Mouse (Mus musculus): ENCODE measurements around the gene Armc10. TPM values are rescaled to one million over a fixed set of nuclear protein-coding genes. Genes with fewer than 3 reads are reported as not detected.
"Not testable (repeated sequence)": the region's sequence is repeated elsewhere in the genome, so short reads cannot be mapped to it uniquely, and the experiment has no call there.

The Armc10 gene
- polyA plus RNA-seq (2014; fragmentation: Nextera tagmentation; extraction: Ambion mirVana), result 67.0 and 77.1 TPM in 2 replicates

GRCm38 (mm10) chr5:21645439-21646132, at the start of gene Armc10, which contains the start of gene Fbxl13:
Armc10 (plus strand) TSS chr5:21645813.
Fbxl13 (minus strand) TSS chr5:21645634.
- ATAC-seq (ENCODE audit: low FRiP score, low TSS enrichment), result peak; percentile 98
- H3K4me1 ChIP-seq (ENCODE audit: control insufficient read depth, insufficient read depth, low read length), result peaks cover 4% of the 10 kb centered on the region; the same call in 1 of the 2 replicates
- peak within 1 kb of the TSS; percentile 80 for H3K9ac ChIP-seq (ENCODE audit: low read depth, low read length)
- peaks cover 3% of the 10 kb centered on the region; the same call in 1 of the 2 replicates for H3K27me3 ChIP-seq (ENCODE audit: control insufficient read depth, insufficient read depth, low read length)
- peak within 1 kb of the TSS; percentile 73 for H3K4me3 ChIP-seq (ENCODE audit: low read length)
- peaks cover 24% of the 10 kb centered on the region for H3K36me3 ChIP-seq (ENCODE audit: control insufficient read depth, insufficient read depth, low read length)
- no peaks in the 10 kb centered on the region for H3K9me3 ChIP-seq (ENCODE audit: control insufficient read depth, low read length)
- H3K27ac ChIP-seq (ENCODE audit: low read depth, low read length), result peak within 1 kb of the TSS; percentile 85
- 1% methylated on average over 27 of the region's 40 CpGs for WGBS
- H3K4me2 ChIP-seq (replicated peaks; ENCODE audit: low read depth, low read length), result peak within 1 kb of the TSS; percentile 60

- not testable (repeated sequence) for ATAC-seq (ENCODE audit: low FRiP score, low TSS enrichment); H3K36me3 ChIP-seq (ENCODE audit: control insufficient read depth, insufficient read depth, low read length); H3K27me3 ChIP-seq (ENCODE audit: control insufficient read depth, insufficient read depth, low read length); H3K4me1 ChIP-seq (ENCODE audit: control insufficient read depth, insufficient read depth, low read length); H3K4me2 ChIP-seq (replicated peaks; ENCODE audit: low read depth, low read length); H3K4me3 ChIP-seq (ENCODE audit: low read length); H3K9me3 ChIP-seq (ENCODE audit: control insufficient read depth, low read length); H3K9ac ChIP-seq (ENCODE audit: low read depth, low read length); H3K27ac ChIP-seq (ENCODE audit: low read depth, low read length)
- 71% methylated on average over 2 of the region's 2 CpGs for WGBS
Measured at GRCm38 (mm10) chr5:21599536-21599935, 46.1 kb upstream of the Armc10 start.

GRCm38 (mm10) chr5:21599961-21600360, 45.7 kb upstream of the Armc10 start:
- no peak overlapping the region for H3K4me2 ChIP-seq (replicated peaks; ENCODE audit: low read depth, low read length)
- no peak overlapping the region for H3K27ac ChIP-seq (ENCODE audit: low read depth, low read length)
- H3K4me1 ChIP-seq (ENCODE audit: control insufficient read depth, insufficient read depth, low read length), result no peaks in the 10 kb centered on the region
- H3K27me3 ChIP-seq (ENCODE audit: control insufficient read depth, insufficient read depth, low read length), result no peaks in the 10 kb centered on the region
- no peak for ATAC-seq (ENCODE audit: low FRiP score, low TSS enrichment)
- no peaks in the 10 kb centered on the region for H3K36me3 ChIP-seq (ENCODE audit: control insufficient read depth, insufficient read depth, low read length)
- no peak overlapping the region for H3K9ac ChIP-seq (ENCODE audit: low read depth, low read length)
- WGBS, result 91% methylated on average over 4 of the region's 4 CpGs
- no peak overlapping the region for H3K4me3 ChIP-seq (ENCODE audit: low read length)
- no peaks in the 10 kb centered on the region for H3K9me3 ChIP-seq (ENCODE audit: control insufficient read depth, low read length)

- H3K4me3 ChIP-seq (ENCODE audit: low read length), result no peak overlapping the region
- H3K27me3 ChIP-seq (ENCODE audit: control insufficient read depth, insufficient read depth, low read length), result no peaks in the 10 kb centered on the region
- ATAC-seq (ENCODE audit: low FRiP score, low TSS enrichment), result no peak
- no peaks in the 10 kb centered on the region for H3K4me1 ChIP-seq (ENCODE audit: control insufficient read depth, insufficient read depth, low read length)
- 66% methylated on average over 6 of the region's 6 CpGs for WGBS
- H3K9me3 ChIP-seq (ENCODE audit: control insufficient read depth, low read length), result no peaks in the 10 kb centered on the region
- H3K27ac ChIP-seq (ENCODE audit: low read depth, low read length), result no peak overlapping the region
- no peak overlapping the region for H3K9ac ChIP-seq (ENCODE audit: low read depth, low read length)
- no peak overlapping the region for H3K4me2 ChIP-seq (replicated peaks; ENCODE audit: low read depth, low read length)
- H3K36me3 ChIP-seq (ENCODE audit: control insufficient read depth, insufficient read depth, low read length), result no peaks in the 10 kb centered on the region
Measured at GRCm38 (mm10) chr5:21605936-21606335, 39.7 kb upstream of the Armc10 start.

- H3K9ac ChIP-seq (ENCODE audit: low read depth, low read length), result no peak overlapping the region
- H3K9me3 ChIP-seq (ENCODE audit: control insufficient read depth, low read length), result no peaks in the 10 kb centered on the region
- H3K36me3 ChIP-seq (ENCODE audit: control insufficient read depth, insufficient read depth, low read length), result no peaks in the 10 kb centered on the region
- H3K4me2 ChIP-seq (replicated peaks; ENCODE audit: low read depth, low read length), result no peak overlapping the region
- no peak overlapping the region for H3K4me3 ChIP-seq (ENCODE audit: low read length)
- no peaks in the 10 kb centered on the region for H3K27me3 ChIP-seq (ENCODE audit: control insufficient read depth, insufficient read depth, low read length)
- peak; percentile 59 for ATAC-seq (ENCODE audit: low FRiP score, low TSS enrichment)
- WGBS, result 40% methylated on average over 12 of the region's 12 CpGs
- H3K27ac ChIP-seq (ENCODE audit: low read depth, low read length), result no peak overlapping the region
- H3K4me1 ChIP-seq (ENCODE audit: control insufficient read depth, insufficient read depth, low read length), result no peaks in the 10 kb centered on the region
Measured at GRCm38 (mm10) chr5:21608311-21609304, 37.0 kb upstream of the Armc10 start.

GRCm38 (mm10) chr5:21610996-21611395, 34.6 kb upstream of the Armc10 start:
- H3K4me1 ChIP-seq (ENCODE audit: control insufficient read depth, insufficient read depth, low read length), result no peaks in the 10 kb centered on the region
- no peaks in the 10 kb centered on the region for H3K9me3 ChIP-seq (ENCODE audit: control insufficient read depth, low read length)
- no peaks in the 10 kb centered on the region for H3K27me3 ChIP-seq (ENCODE audit: control insufficient read depth, insufficient read depth, low read length)
- H3K4me2 ChIP-seq (replicated peaks; ENCODE audit: low read depth, low read length), result no peak overlapping the region
- 68% methylated on average over 3 of the region's 3 CpGs for WGBS
- no peak for ATAC-seq (ENCODE audit: low FRiP score, low TSS enrichment)
- H3K36me3 ChIP-seq (ENCODE audit: control insufficient read depth, insufficient read depth, low read length), result no peaks in the 10 kb centered on the region
- no peak overlapping the region for H3K9ac ChIP-seq (ENCODE audit: low read depth, low read length)
- no peak overlapping the region for H3K4me3 ChIP-seq (ENCODE audit: low read length)
- H3K27ac ChIP-seq (ENCODE audit: low read depth, low read length), result no peak overlapping the region

GRCm38 (mm10) chr5:21614299-21614698, 31.3 kb upstream of the Armc10 start:
- not testable (repeated sequence) for H3K36me3 ChIP-seq (ENCODE audit: control insufficient read depth, insufficient read depth, low read length); ATAC-seq (ENCODE audit: low FRiP score, low TSS enrichment); H3K9me3 ChIP-seq (ENCODE audit: control insufficient read depth, low read length); H3K27ac ChIP-seq (ENCODE audit: low read depth, low read length); H3K4me1 ChIP-seq (ENCODE audit: control insufficient read depth, insufficient read depth, low read length); H3K4me2 ChIP-seq (replicated peaks; ENCODE audit: low read depth, low read length); H3K9ac ChIP-seq (ENCODE audit: low read depth, low read length); H3K27me3 ChIP-seq (ENCODE audit: control insufficient read depth, insufficient read depth, low read length); H3K4me3 ChIP-seq (ENCODE audit: low read length)
- 98% methylated on average over 11 of the region's 11 CpGs for WGBS

GRCm38 (mm10) chr5:21616450-21617009, 29.1 kb upstream of the Armc10 start:
- no peak overlapping the region for H3K9ac ChIP-seq (ENCODE audit: low read depth, low read length)
- H3K4me2 ChIP-seq (replicated peaks; ENCODE audit: low read depth, low read length), result no peak overlapping the region
- H3K27me3 ChIP-seq (ENCODE audit: control insufficient read depth, insufficient read depth, low read length), result no peaks in the 10 kb centered on the region
- 84% methylated on average over 3 of the region's 3 CpGs for WGBS
- H3K36me3 ChIP-seq (ENCODE audit: control insufficient read depth, insufficient read depth, low read length), result no peaks in the 10 kb centered on the region
- no peaks in the 10 kb centered on the region for H3K4me1 ChIP-seq (ENCODE audit: control insufficient read depth, insufficient read depth, low read length)
- H3K4me3 ChIP-seq (ENCODE audit: low read length), result no peak overlapping the region
- no peak for ATAC-seq (ENCODE audit: low FRiP score, low TSS enrichment)
- no peak overlapping the region for H3K27ac ChIP-seq (ENCODE audit: low read depth, low read length)
- no peaks in the 10 kb centered on the region for H3K9me3 ChIP-seq (ENCODE audit: control insufficient read depth, low read length)

All from kidney, embryonic 14.5 days (tissue).